Mouse (Mus musculus) heart, adult 2 months (tissue): ENCODE data around the gene Arl4c.

Source experiments
- EP300 ChIP-seq: fragments of 200-500 bp; IDR thresholded peaks from 2 replicates; pipeline ENCODE4 v1.6.1; 2011; ENCODE audit warnings: low read depth, low read length, control low read depth; ENCODE audit not compliant: insufficient read depth
- POLR2A ChIP-seq: fragments of 200-500 bp; IDR thresholded peaks from 2 replicates; pipeline ENCODE4 v1.6.1; 2011; ENCODE audit warnings: mild to moderate bottlenecking, low read depth, low read length, control low read depth; ENCODE audit not compliant: insufficient read depth

GRCm38 (mm10) chr1:88641194-88641593 is 60.8 kb downstream of the Arl4c start:
- no peak for TF ChIP-seq POLR2A
- no peak for TF ChIP-seq EP300
